Mouse (Mus musculus) 416B (cell line): ENCODE measurements around the gene Ctnna2.

Source experiments
- DNase-seq: peaks from one replicate; pipeline ENCODE4 v3.0.0; 2011; ENCODE audit warnings: low read depth

Ctnna2 gene

DNA sequence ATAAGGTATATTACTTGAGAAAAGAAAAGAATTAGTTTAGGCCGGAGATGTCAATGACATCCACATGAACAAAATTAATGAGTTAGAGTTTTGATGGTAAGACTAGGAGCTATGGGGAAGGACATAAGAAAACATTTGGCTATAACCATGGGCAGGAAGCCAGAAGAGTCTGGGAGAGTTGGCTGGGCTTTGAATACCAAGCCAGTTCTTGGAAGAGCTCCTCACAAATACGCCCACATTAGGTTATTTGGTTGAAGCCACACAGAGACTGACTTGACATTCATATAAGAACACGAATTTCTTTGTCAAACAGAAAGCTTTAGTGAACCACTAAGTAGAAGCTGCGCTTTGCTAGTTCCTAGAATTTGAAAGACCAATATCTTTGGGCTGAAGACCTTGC lies 554.7 kb downstream of the Ctnna2 start:
- DNase-seq = no peak

DNA sequence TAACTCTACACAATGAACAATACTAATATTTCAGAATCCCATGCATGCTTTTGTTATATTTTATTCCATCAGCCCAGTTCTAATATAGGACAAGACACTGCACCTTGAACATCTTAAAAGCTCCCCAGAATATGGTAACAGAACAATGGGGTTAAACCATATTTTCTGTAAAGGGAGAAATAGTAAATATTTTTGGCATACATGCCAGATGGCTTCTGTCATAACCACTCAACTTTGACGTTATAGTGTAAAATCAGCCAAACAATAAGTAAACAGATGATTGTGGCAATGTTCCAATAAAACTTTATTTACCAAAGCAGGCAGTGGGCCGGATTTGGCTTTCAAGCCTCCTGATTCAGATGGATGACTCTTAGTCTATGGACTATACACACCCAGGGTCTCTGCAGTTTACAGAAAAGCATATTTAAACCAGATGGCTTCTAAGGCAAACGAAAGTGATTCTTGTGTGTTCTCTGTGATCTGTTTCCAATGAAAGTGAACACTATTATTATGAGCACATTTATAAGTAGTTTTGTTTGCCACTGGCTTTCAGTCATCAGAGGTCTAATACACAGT lies 557.8 kb downstream of the Ctnna2 start:
- no peak for DNase-seq

DNA sequence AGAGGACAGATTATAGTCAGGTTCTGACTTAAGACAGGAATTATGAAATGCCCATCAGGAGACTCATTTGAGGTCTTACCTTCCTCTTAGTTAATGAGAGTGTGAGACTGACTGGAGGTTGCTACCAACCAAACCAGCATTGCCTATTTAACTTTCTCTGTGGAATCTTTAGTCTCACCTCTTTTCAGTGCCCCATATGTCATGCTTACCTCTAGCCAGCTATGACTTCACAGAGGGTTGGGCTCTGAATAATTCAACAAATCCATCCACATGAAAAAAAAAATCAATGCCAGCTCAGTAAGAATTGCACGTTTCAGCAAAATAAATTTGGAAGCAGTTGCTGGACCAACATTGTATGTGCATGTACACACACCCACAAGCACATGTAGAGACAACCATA lies 562.5 kb downstream of the Ctnna2 start:
- no peak for DNase-seq

DNA sequence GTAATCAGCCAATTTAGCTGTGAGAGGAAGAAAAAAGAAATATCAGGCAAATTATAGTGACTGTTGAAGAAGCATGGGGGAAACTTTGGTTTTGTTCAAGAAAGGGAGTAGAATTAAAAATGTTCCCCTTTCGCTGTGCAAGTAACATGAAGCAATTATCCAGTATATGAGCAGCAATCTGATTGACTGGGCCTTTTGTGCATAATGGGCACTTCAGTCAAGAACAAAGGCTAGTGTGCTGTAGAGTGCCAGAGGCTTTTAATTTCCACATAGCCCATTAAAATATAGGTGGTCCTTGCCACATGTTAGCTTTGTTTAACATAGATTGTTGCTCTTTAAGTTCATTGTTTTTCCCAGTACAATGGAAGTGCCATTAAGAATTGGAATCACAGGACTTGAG lies 566.0 kb downstream of the Ctnna2 start:
- no peak for DNase-seq

DNA sequence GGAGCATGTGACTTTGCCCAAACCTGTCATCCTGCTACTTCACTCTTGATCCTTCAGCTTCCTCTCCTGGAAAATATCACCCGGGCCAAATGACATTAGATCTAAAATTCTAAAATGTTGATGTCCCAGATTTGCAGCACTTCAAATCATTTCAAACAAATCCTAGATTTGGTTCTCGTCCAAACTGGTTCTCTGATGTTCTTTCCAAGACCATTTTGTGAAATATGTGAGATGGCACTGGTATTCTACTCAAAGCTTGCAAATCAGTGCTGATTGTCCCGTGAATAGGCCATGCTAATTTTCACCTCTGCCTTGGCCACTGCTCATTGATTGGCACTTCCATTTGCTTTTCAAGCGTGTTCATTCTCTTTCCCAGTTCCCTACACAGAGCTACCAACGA lies 571.0 kb downstream of the Ctnna2 start:
- no peak for DNase-seq

DNA sequence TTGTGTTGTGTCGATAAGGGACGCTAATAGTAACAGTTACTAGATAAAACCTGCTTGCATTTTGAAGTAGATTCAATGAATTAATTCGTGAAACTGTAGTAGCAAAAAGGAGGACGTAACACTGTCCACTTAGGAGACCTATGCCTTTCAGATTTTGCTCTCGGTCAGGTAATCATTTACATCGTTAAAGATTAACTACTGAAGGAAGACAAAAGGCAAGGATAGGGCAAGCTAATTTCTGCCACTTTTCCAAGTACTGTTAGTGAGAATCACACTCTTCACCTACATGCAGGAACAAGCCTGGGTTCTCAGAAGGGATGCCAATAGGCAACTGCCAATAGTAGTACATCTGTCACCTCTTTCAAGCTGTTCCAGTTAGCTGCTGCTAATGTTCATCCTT lies 578.7 kb downstream of the Ctnna2 start:
- DNase-seq = no peak

DNA sequence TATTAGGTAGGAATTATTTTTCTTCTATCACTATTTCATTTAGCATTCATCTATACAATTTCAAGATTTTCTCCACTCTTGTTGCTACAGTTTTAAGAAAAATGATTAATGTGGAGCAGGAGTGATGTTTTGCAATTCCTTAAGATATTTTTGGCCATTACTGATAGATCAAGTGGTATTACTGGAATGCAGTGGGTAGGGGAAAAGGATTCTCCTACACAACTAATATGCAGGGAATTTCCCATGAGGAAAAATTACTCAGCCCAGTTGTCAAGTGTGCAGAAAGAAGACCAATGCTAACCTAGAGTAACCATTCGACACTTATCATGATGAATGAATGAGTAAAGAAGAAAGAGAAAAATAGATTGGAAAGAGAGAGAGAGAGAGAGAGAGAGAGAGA lies 587.8 kb downstream of the Ctnna2 start:
- no peak for DNase-seq

DNA sequence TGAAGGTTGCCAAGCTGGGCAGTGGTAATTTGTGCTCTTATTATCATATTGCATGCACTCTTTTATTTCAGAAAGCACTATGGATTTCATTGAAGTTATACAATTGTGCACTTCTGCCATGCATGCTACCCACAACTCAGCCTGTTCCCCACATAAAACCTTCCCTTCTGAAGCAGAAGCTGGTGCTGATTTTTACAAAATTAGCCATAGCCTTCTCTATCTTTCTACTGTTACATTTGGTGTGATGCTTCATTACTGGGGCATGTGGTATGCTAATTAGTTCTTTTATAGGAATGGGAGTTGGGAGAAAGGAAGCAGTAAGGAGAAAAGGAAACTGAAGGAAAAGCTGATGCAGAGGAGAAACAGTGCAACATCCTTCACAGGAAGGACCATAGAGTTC lies 598.2 kb downstream of the Ctnna2 start:
- no peak for DNase-seq

DNA sequence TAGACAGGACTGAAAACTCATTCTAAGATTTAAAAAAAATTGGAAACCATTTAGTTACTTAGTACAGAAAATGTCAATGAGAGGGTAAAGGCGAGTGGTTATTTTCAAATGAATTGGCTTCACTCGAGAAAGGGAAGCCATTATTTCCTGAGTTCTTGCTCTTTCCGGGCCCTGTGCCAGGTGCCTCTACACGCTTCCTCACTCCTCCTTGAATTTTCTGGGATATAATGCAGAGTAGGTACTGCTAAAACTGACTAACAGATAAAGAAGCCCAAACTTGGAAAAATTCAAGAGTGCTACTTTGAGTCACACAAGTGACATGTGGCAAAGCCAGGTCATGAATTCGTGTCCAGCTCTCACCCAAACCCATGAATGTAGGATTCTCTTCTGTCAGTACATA lies 606.4 kb downstream of the Ctnna2 start:
- DNase-seq = no peak

DNA sequence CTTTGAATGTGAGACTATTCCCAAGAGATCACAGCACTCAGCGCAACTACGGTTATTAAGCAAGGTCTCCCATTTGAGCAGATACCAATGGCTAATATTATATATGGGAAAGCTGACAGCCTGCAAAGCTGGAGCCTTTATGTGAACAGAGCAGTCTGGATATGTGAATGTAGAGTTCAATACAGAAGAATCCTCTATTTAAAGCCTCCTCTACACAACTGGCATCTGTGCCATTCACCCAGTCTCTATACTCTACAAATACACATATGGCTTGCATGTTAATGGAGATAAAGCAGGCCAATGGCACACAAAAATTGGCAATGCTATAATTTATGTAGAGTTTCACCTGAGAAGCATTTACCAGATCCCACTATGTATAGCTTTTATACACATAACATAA lies 608.4 kb downstream of the Ctnna2 start:
- no peak for DNase-seq

DNA sequence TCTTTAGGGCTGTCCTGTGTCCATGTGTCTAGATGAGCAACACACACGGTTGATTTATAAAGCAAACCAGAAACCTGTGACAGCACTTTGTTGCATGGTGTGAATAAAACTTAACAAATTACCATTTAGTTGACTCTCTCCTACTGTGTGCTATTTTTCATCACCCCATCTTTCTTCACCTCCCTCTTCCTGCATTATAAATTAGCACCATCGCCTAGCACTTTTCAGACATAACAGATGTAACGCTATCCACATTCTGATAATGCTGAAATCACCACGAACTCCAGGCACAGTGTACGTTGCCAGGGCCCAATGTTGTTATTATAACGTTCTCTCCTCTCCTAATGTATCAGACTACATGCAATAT lies 621.0 kb downstream of the Ctnna2 start:
- no peak for DNase-seq

DNA sequence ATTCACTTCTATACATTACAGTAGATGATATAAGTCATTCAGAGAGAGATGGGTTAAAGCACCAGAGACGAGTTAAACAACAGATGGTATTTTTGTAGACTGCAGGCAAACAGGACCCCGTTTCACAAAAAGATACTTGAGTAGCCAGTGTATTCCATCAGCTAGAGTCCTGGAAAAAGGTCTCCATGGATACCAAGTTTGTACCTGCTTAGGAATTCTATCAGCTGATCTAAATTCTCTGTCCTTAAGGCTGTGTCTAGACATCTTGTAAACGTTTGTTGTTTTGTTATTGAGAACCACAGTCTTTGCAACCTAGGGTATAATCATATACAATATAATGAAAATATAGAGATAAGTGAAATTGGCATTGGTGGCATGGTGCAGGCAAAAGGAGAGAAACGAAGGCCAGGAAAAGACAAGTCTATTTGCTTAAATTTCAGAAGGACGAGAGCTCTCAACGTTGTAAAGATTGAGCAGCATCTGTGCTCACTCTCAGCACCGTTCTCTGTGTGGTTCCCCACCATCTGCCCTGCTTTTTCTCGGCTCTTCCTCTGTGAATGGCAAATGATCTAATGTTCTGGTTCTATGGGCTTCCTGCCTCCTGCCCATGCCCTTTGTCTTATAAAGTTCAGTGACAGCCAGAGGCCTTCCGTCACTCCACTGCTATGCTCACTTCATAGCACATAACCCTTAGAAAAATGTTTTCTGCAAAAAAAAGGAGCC lies 621.6 kb downstream of the Ctnna2 start:
- DNase-seq = no peak

DNA sequence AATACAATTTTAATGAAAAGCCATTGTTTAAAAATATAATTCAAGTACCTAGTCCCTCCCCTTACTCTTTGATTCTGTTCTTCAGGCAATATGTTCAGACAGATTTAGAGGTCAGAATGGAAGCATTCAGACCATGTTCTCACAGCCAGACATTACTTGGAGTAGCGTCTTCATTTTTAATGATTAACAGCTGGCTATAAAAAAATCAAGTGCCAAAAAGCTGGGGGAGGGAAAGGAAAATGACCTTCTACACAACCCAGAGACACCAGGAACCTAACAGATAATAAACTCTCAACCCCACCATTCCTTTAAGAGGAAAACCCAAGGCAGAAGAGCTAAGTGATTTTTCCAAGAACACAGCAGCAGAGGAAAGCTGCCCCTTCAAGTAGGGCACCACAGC lies 624.7 kb downstream of the Ctnna2 start:
- DNase-seq = no peak

DNA sequence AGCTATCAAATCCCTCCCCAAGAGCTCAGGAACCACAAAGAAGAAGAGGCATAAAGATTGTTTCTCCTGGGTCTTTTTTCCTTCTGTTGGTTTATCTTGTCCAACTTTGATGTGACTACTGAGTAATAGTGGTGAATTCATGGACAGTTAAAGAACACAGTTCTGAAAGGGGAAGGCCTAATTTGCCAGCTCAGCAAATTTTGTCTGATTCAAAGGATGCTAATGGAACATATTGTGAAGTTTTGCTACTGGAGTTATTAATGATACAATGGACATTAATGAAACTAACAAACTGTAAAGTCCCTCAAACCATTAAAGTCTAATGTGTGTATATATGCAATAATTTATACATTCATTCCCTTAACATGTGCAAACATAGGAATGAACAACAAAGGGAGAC lies 635.7 kb downstream of the Ctnna2 start:
- DNase-seq = no peak

DNA sequence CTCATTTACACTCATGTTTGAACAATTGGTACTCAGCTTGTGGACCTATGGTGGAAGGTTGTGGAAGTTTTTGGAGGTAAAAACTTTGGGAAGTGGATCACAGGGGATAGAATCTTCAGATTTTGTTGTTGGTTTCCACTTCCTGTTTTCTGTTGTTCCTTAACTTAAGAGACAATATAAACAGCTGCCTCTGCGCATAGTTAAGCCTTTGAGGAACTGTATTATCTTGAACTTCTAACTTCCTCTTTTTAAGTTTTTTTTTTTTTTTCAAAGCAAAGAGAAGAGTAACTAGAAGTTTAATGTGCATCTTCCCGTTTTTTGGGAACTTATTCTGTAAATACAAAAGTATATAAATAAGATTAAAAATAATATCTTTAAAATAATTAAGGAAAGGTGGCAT lies 644.0 kb downstream of the Ctnna2 start:
- no peak for DNase-seq

DNA sequence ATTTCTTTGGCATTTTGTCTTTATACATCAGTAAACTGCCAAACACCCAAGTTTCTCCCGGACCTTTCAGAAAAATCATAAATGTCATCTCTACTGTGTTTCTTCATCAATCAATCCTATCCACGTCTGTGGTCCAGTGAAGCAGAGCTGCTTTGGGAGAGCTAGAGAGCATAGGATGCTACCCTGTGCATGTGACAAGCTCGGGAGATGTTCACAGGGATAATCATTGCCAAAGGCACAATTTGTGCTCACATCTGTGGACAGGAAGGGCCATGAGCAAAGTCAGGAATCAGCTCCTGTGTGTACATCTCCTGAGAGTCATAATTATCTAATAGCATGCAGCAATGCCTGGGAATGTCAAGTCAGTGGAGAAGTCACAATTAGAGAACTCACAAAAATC lies 654.8 kb downstream of the Ctnna2 start:
- no peak for DNase-seq

DNA sequence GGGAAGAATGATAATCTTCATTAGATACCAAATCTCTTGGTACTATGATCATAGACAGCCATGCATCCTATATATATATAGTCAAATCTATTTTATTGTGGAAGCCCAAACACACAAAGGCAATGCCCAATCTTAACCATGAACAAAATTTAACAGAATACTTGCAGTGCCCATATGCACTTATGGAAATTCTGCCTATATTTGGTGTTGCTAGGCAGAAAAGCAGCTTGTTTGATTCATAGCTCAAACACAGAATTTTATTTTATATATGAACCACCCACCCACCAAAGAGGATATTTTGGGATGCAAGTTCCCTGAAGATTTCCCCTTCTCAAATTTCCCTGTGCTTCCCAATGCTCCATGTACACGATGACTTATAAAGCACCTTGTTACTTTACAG lies 655.2 kb downstream of the Ctnna2 start:
- no peak for DNase-seq

DNA sequence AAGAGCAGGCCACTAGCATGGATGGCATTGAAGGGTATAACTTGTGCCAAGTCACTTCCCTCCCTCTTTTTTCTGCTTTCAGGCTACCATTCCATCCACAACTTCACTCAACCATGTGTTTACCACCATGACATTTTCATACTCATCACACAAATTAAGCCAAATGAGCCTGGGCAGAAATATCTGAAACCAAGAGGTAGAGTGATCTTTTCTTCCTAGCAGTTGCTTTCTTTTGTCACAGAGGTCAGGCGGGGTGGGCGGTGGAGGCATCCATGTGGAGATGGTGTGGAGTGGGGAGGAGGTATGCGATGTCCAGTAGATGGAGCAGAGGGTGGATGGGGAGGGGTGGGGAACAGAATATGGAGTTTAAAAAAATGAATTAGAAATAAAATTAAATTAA lies 672.7 kb downstream of the Ctnna2 start:
- DNase-seq = no peak

DNA sequence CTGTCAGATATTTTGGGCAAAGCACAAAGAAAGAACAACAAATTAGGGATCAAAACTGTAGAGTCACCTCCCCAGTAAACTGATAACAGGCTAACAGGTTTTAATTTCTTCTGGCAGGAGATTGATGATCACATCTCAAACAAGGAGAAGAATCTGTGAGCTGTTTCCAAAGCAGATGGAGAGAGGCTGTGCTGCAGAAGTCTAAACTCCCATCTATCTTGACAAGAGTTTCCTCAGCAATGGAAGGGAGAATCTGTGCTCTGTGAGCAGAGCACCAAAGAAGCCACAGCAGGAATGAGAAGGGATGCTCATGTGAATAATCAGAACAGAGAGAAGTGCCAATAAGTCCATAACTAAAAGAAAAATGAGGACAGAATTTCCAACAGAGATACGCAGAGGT lies 678.2 kb downstream of the Ctnna2 start:
- no peak for DNase-seq

DNA sequence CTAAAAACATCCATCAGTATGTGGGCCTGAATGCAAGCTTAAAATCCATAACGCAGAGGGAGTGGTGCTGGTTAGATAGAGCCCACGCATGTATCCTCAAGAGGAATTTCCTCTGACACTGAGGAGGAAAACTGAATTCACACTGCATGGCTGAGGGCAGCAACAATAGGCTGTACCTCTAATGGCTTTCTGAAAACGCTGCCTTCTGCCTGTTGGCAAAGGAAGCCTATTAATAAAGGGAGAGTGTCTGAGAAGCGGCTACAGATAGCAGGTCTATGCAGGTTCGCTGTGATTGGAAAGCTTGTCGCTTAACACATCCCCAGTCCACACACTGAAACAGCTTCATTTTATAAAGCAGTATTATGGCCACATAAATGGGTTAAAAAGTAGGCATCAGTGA lies 688.1 kb downstream of the Ctnna2 start:
- DNase-seq = no peak

DNA sequence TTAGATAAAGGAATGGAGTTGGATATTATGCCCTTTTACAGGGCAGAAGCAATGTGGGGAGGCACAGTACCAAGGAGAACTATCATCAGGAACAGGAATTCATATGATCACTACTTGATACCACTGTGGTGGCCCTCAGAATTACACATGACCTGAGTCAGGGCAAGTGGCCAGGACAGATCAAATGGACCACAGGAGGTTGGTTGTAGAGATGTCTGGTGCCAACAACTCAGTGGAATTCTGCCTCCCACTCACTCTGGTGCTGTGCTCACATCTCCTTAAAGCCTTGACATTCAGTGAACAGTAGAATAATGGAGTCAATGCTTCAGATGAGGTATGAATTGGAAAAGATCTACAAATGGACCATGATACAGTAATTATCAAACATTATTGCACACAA lies 691.1 kb downstream of the Ctnna2 start:
- DNase-seq = no peak

DNA sequence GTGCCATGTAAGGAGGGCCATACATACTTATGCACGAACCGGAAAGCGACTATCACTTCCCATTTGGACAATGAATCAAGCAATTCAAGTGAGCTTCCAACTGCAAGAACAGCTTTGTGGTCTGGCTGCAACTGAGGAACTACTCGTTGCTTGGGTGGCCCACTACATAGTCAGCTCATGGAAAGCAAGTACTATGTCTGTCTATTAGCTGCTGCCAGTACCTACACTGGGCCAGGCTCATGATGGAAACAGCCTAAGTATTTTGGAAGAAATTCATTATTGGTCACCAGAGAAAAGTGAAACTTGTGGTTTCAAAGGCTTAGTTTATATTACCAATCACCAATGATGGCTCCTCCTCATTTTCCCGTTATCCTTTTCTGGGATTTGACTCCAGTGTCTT lies 693.2 kb downstream of the Ctnna2 start:
- DNase-seq = no peak

DNA sequence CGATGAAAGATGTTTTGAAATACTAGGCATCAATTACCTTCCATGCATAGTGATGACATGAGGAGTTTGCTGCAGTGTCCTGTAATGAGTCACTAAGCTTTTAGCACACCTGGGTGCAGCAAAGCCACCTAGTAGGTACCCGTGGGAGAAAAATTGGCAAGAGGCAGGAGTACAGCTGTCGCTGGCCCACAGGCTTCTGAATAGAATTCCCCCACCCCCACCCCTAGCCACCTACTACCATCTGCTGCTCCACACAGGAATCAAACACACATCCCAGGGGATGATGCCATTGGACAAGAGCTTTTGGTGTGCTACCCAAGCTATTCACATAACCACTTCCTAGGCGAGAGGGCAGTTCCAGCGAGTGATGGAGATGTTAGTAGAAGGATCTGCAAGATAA lies 700.7 kb downstream of the Ctnna2 start:
- DNase-seq = no peak

DNA sequence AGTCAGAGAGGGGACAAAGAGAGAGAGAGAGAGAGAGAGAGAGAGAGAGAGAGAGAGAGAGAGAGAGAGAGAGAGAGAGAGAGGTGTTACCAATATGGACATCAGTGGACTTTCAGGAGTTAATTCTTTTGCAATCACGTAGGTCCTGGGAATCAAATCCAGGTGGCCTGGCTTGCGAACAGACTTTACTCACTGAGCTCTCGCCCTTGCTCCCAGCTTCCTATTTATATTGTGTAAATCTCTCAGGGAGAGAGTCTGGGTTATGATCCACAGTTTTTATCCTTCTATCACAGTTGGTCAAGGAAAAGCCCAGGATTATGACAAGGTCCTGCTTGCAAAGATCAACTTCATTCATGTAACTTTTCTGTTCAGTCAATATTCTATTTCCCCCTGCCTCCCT lies 714.3 kb downstream of the Ctnna2 start:
- DNase-seq = no peak
